Mouse (Mus musculus) liver, embryonic 12.5 days (tissue): ENCODE measurements around the gene Egln2. TPM values are rescaled to one million over a fixed set of nuclear protein-coding genes. Genes with fewer than 3 reads are reported as not detected.

Experiments
- ATAC-seq: fragments of 200-750 bp; cut with Nextera tagmentation; 2 replicates; pipeline ENCODE4 v1.8.0; 2017; ENCODE audit warnings: moderate number of reproducible peaks, mild to moderate bottlenecking, moderate library complexity
- H3K27ac ChIP-seq: fragments of 300-500 bp; sonication (generic); 2 replicates; pipeline ENCODE4 v1.5.1; 2016; ENCODE audit warnings: mild to moderate bottlenecking
- H3K27me3 ChIP-seq: fragments of 300-500 bp; sonication (generic); replicated peaks from 2 replicates; pipeline ENCODE4 v1.6.1; 2016; ENCODE audit warnings: mild to moderate bottlenecking, moderate library complexity
- H3K36me3 ChIP-seq: fragments of 300-500 bp; sonication (generic); 2 replicates; pipeline ENCODE4 v1.6.1; 2016; ENCODE audit warnings: mild to moderate bottlenecking, moderate library complexity
- H3K4me1 ChIP-seq: fragments of 300-500 bp; sonication (generic); 2 replicates; pipeline ENCODE4 v1.6.1; 2016
- H3K4me2 ChIP-seq: fragments of 300-500 bp; sonication (generic); 2 replicates; pipeline ENCODE4 v1.6.1; 2016; ENCODE audit warnings: mild to moderate bottlenecking, moderate library complexity
- H3K4me3 ChIP-seq: fragments of 300-500 bp; sonication (generic); 2 replicates; pipeline ENCODE4 v1.5.1; 2016; ENCODE audit warnings: mild to moderate bottlenecking, moderate library complexity
- H3K9ac ChIP-seq: fragments of 300-500 bp; sonication (generic); 2 replicates; pipeline ENCODE4 v1.6.1; 2016; ENCODE audit warnings: mild to moderate bottlenecking, moderate library complexity
- H3K9me3 ChIP-seq: fragments of 300-500 bp; sonication (generic); replicated peaks from 2 replicates; pipeline ENCODE4 v1.6.1; 2016; ENCODE audit warnings: mild to moderate bottlenecking, moderate library complexity
- WGBS: fragments of 180-500 bp; shearing (Covaris S2); methylation state at CpG from one replicate; pipeline ENCODE4 v1.1.7; 2016; ENCODE audit not compliant: insufficient replicate concordance; 5-methylcytosine and 5-hydroxymethylcytosine counted together
- microRNA counts: library from miRNA; unstranded; fragments of <30 nt; microRNA quantifications from one replicate; lab custom pipeline; 2017
- microRNA-seq: library from miRNA; unstranded; fragments of <30 nt; microRNA quantifications from one replicate; pipeline ENCODE4, GENCODE M21; 2017
- polyA plus RNA-seq: library from polyadenylated mRNA; unstranded; fragments of >200 nt; fragmentation: Nextera tagmentation; extraction: Ambion mirVana; gene quantifications from 2 replicates; pipeline ENCODE4 v1.2.1, GENCODE M21; 2016

Gene Egln2
- polyA plus RNA-seq, 1 experiment from 2014 or later = 39.9 TPM

GRCm38 (mm10) chr7:27128162-27128561, 38.4 kb downstream of the Egln2 start:
- WGBS = 36% methylated on average over 3 of the region's 3 CpGs
- no peaks in the 10 kb centered on the region for H3K36me3 ChIP-seq
- ATAC-seq = no peak
- no peak overlapping the region for H3K4me3 ChIP-seq
- no peaks in the 10 kb centered on the region for H3K27me3 ChIP-seq
- no peak overlapping the region for H3K27ac ChIP-seq
- no peak overlapping the region for H3K4me2 ChIP-seq
- 0 out of 2 replicates have a peak, but pooled peaks cover 2% of the 10 kb centered on the region for H3K9me3 ChIP-seq
- H3K9ac ChIP-seq = no peak overlapping the region
- H3K4me1 ChIP-seq = 0 out of 2 replicates have a peak, but pooled peaks cover 4% of the 10 kb centered on the region

GRCm38 (mm10) chr7:27124969-27125368, 41.6 kb downstream of the Egln2 start:
- Histone ChIP-seq H3K27me3 (no peaks in the 10 kb centered on the region), H3K4me2 (no peak overlapping the region), H3K9ac (no peak overlapping the region), H3K4me1 (no peaks in the 10 kb centered on the region), H3K27ac (no peak overlapping the region), H3K4me3 (no peak overlapping the region), H3K36me3 (no peaks in the 10 kb centered on the region), H3K9me3 (no peaks in the 10 kb centered on the region)
- ATAC-seq = no peak
- WGBS = 65% methylated on average over 4 of the region's 4 CpGs

GRCm38 (mm10) chr7:27124305-27124832, 42.2 kb downstream of the Egln2 start:
- whole genome bisulfite sequencing = 48% methylated on average over 5 of the region's 5 CpGs
- Histone ChIP-seq H3K9ac (no peak overlapping the region), H3K27ac (no peak overlapping the region), H3K4me1 (no peaks in the 10 kb centered on the region), H3K27me3 (no peaks in the 10 kb centered on the region), H3K36me3 (no peaks in the 10 kb centered on the region), H3K4me2 (no peak overlapping the region), H3K9me3 (no peaks in the 10 kb centered on the region), H3K4me3 (no peak overlapping the region)
- no peak for ATAC-seq

- ATAC-seq = no peak
- Histone ChIP-seq H3K4me3 (no peak within 1 kb of the TSS), H3K27ac (no peak within 1 kb of the TSS), H3K4me1 (no peaks in the 10 kb centered on the region), H3K27me3 (no peaks in the 10 kb centered on the region), H3K4me2 (no peak within 1 kb of the TSS), H3K9ac (no peak within 1 kb of the TSS), H3K9me3 (no peaks in the 10 kb centered on the region), H3K36me3 (no peaks in the 10 kb centered on the region)
These were observed 46.9 kb downstream of the Egln2 start, which contains the start of gene Cyp2f2 for GRCm38 (mm10) chr7:27119676-27120075. TSS of gene Cyp2f2 (plus strand) at chr7:27119909.

- 59% methylated on average over 4 of the region's 4 CpGs for WGBS
- Histone ChIP-seq H3K4me2 (no peak overlapping the region), H3K9me3 (no peaks in the 10 kb centered on the region), H3K4me3 (no peak overlapping the region), H3K9ac (no peak overlapping the region), H3K4me1 (no peaks in the 10 kb centered on the region), H3K27ac (no peak overlapping the region), H3K27me3 (no peaks in the 10 kb centered on the region), H3K36me3 (no peaks in the 10 kb centered on the region)
- ATAC-seq = no peak
These were observed 48.5 kb downstream of the Egln2 start for GRCm38 (mm10) chr7:27118033-27118511.

GRCm38 (mm10) chr7:27111987-27112386, 54.6 kb downstream of the Egln2 start:
- 54% methylated on average over 3 of the region's 3 CpGs for WGBS
- H3K9me3 ChIP-seq = 0 out of 2 replicates have a peak, but pooled peaks cover 12% of the 10 kb centered on the region
- H3K4me2 ChIP-seq = no peak overlapping the region
- H3K27ac ChIP-seq = no peak overlapping the region
- H3K4me1 ChIP-seq = no peaks in the 10 kb centered on the region
- no peaks in the 10 kb centered on the region for H3K36me3 ChIP-seq
- no peak overlapping the region for H3K9ac ChIP-seq
- ATAC-seq = no peak
- H3K4me3 ChIP-seq = no peak overlapping the region
- H3K27me3 ChIP-seq = no peaks in the 10 kb centered on the region

- 74% methylated on average over 1 of the region's 1 CpGs for WGBS
- ATAC-seq = no peak
- Histone ChIP-seq H3K9me3 (0 out of 2 replicates have a peak, but pooled peaks cover 12% of the 10 kb centered on the region), H3K9ac (no peak overlapping the region), H3K4me3 (no peak overlapping the region), H3K4me1 (no peaks in the 10 kb centered on the region), H3K4me2 (no peak overlapping the region), H3K36me3 (no peaks in the 10 kb centered on the region), H3K27me3 (no peaks in the 10 kb centered on the region), H3K27ac (no peak overlapping the region)
These were observed 55.6 kb downstream of the Egln2 start for GRCm38 (mm10) chr7:27111038-27111437.

- no peak overlapping the region for H3K4me2 ChIP-seq
- H3K36me3 ChIP-seq = no peaks in the 10 kb centered on the region
- H3K27me3 ChIP-seq = no peaks in the 10 kb centered on the region
- no peak for ATAC-seq
- 0 out of 2 replicates have a peak, but pooled peaks cover 12% of the 10 kb centered on the region for H3K9me3 ChIP-seq
- H3K4me1 ChIP-seq = no peaks in the 10 kb centered on the region
- no peak overlapping the region for H3K9ac ChIP-seq
- no peak overlapping the region for H3K4me3 ChIP-seq
- H3K27ac ChIP-seq = no peak overlapping the region
These were observed 56.3 kb downstream of the Egln2 start for GRCm38 (mm10) chr7:27110327-27110726.

MicroRNA genes within 50 kb of the gene (microRNA counts, 519-probe panel; counts per million panel counts)
- microRNA mmu-miR-1191 (lab: Ali Mortazavi, UCI) = 582 counts per million, percentile 70 among the panel's probes with 10 or more counts

Small RNA genes within 50 kb of the gene (microRNA-seq; reads per million reads assigned to microRNA genes)
- gene Mir1191 = 16.9 reads per million, percentile 29 among the genes with 10 or more reads in this experiment
- gene Mir3101 = not detected

Other genes starting within 250 kb of the Egln2 start
- gene Cyp2a22, start 227.4 kb downstream of the Egln2 start, polyA plus RNA-seq = not detected in 2 replicates
- gene Cyp2a12, start 137.7 kb downstream of the Egln2 start, polyA plus RNA-seq = 0.32 and 0.42 TPM in 2 replicates
- gene Cyp2f2, start 46.9 kb downstream of the Egln2 start, polyA plus RNA-seq = not detected in 2 replicates
- not detected in 2 replicates for gene Cyp2t4, start 13.1 kb downstream of the Egln2 start, polyA plus RNA-seq
- gene Rab4b, start 12.1 kb upstream of the Egln2 start, polyA plus RNA-seq = 32.4 TPM in 2 replicates
- gene Gm21983, start 14.3 kb upstream of the Egln2 start, polyA plus RNA-seq = 0.24 TPM in 1 of 2 replicates, not detected in the other
- gene Mia, start 14.4 kb upstream of the Egln2 start, polyA plus RNA-seq = 0.29 and 0.45 TPM in 2 replicates
- gene BC024978, start 29.0 kb upstream of the Egln2 start, polyA plus RNA-seq = 1.5 TPM in 2 replicates
- gene Snrpa, start 29.5 kb upstream of the Egln2 start, polyA plus RNA-seq = 150 and 163 TPM in 2 replicates
- 3.5 and 4.1 TPM in 2 replicates for gene Itpkc, start 61.9 kb upstream of the Egln2 start, polyA plus RNA-seq
- 14.2 and 15.7 TPM in 2 replicates for gene Coq8b, start 66.2 kb upstream of the Egln2 start, polyA plus RNA-seq
- gene Numbl, start 91.6 kb upstream of the Egln2 start, polyA plus RNA-seq = 3.9 and 4.0 TPM in 2 replicates
- 5.7 TPM in 2 replicates for gene Ltbp4, start 170.9 kb upstream of the Egln2 start, polyA plus RNA-seq
- gene Shkbp1, start 189.2 kb upstream of the Egln2 start, polyA plus RNA-seq = 32.1 and 36.1 TPM in 2 replicates
- gene Gm20479, start 190.6 kb upstream of the Egln2 start, polyA plus RNA-seq = not detected in 2 replicates